Comparison of ENCODE assay signal across 9 mouse cellular contexts in genomic region chr6:85483843-85484721, GRCm38 (mm10). TPM values are rescaled to one million over a fixed set of nuclear protein-coding genes. Genes with fewer than 3 reads are reported as not detected.
A peak's percentile ranks its signal among the peaks of the same experiment; 100 is the strongest.
DNase-seq lines count a peak whose midpoint lies in the region; ATAC-seq lines count a peak whose summit lies in the region.
"Had no signal": no experiment of that assay in that cellular context is flagged by ENCODE, and none has a peak within 500 bp of the region (broad histone marks: within the 10 kb centered on the region; RNA-seq: fewer than 3 reads in every experiment).

No protein-coding gene starts in this region.

- DNase-seq in liver, embryonic 11.5 days (ENCODE audit: low spot score), result no peak
- no peak for DNase-seq in liver
- DNase-seq in cerebellum, adult 9-10 months, result peak; percentile 55
- no peak for DNase-seq in kidney, adult 18-20 months
- DNase-seq in urinary bladder, adult 18-20 months (ENCODE audit: low spot score in 2 of 2), result no peak
- no peak for DNase-seq in gastrocnemius, postnatal 10 days

- H3K4me2 ChIP-seq in liver, embryonic 11.5 days, result peak overlapping the region; percentile 45
- peak overlapping the region; percentile 57 for H3K4me2 ChIP-seq in hindbrain, embryonic 13.5 days
- H3K4me2 ChIP-seq in midbrain, embryonic 16.5 days (ENCODE audit: low read length), result peak overlapping the region; percentile 54

- H3K36me3 ChIP-seq in liver, embryonic 11.5 days (ENCODE audit: control insufficient read depth, insufficient read depth, low read length), result no peaks in the 10 kb centered on the region
- peaks cover 18% of the 10 kb centered on the region for H3K36me3 ChIP-seq in hindbrain, embryonic 13.5 days
- H3K36me3 ChIP-seq in midbrain, embryonic 16.5 days (ENCODE audit: control insufficient read depth, insufficient read depth, low read length), result peaks cover 7% of the 10 kb centered on the region; the same call in 1 of the 2 replicates

- no peak overlapping the region for H3K27ac ChIP-seq in liver, embryonic 11.5 days (ENCODE audit: low read depth, low read length)
- H3K27ac ChIP-seq in hindbrain, embryonic 13.5 days, result no peak overlapping the region
- no peak overlapping the region for H3K27ac ChIP-seq in midbrain, embryonic 16.5 days (ENCODE audit: low read length)

- no peak for ATAC-seq in liver, embryonic 11.5 days (replicated peaks; ENCODE audit: low FRiP score)
- 0 out of 2 replicates have a peak, but pooled peaks have one; percentile 41 for ATAC-seq in hindbrain, embryonic 13.5 days (ENCODE audit: low FRiP score)
- peak; percentile 29; the same call in 1 of the 2 replicates for ATAC-seq in midbrain, embryonic 16.5 days

- H3K9ac ChIP-seq in liver, embryonic 11.5 days (ENCODE audit: low read depth, low read length), result no peak overlapping the region
- H3K9ac ChIP-seq in hindbrain, embryonic 13.5 days, result peak overlapping the region; percentile 63
- H3K9ac ChIP-seq in midbrain, embryonic 16.5 days (ENCODE audit: low read depth, low read length), result peak overlapping the region; percentile 46

- H3K27me3 ChIP-seq in liver, embryonic 11.5 days (replicated peaks; ENCODE audit: control insufficient read depth, insufficient read depth, low read length), result peaks cover 55% of the 10 kb centered on the region
- H3K27me3 ChIP-seq in hindbrain, embryonic 13.5 days, result peaks cover 71% of the 10 kb centered on the region
- peaks cover 12% of the 10 kb centered on the region for H3K27me3 ChIP-seq in midbrain, embryonic 16.5 days (ENCODE audit: control insufficient read depth, insufficient read depth, low read depth, low read length)

- H3K9me3 ChIP-seq in liver, embryonic 11.5 days (ENCODE audit: control insufficient read depth, low read length), result no peaks in the 10 kb centered on the region
- H3K9me3 ChIP-seq in hindbrain, embryonic 13.5 days, result no peaks in the 10 kb centered on the region
- no peaks in the 10 kb centered on the region for H3K9me3 ChIP-seq in midbrain, embryonic 16.5 days (replicated peaks; ENCODE audit: control insufficient read depth, low read length, poor library complexity, severe bottlenecking)

- 7% methylated on average over 91 of the region's 92 CpGs for WGBS in liver, embryonic 11.5 days
- 4% methylated on average over 87 of the region's 92 CpGs for WGBS in hindbrain, embryonic 13.5 days
- WGBS in midbrain, embryonic 16.5 days, result 5% methylated on average over 91 of the region's 92 CpGs

- no peaks in the 10 kb centered on the region for H3K4me1 ChIP-seq in liver, embryonic 11.5 days (replicated peaks; ENCODE audit: control insufficient read depth, insufficient read depth, low read length)
- peaks cover 23% of the 10 kb centered on the region for H3K4me1 ChIP-seq in hindbrain, embryonic 13.5 days (replicated peaks)
- H3K4me1 ChIP-seq in midbrain, embryonic 16.5 days (ENCODE audit: control insufficient read depth, insufficient read depth, low read length), result 0 out of 2 replicates have a peak, but pooled peaks cover 4% of the 10 kb centered on the region

- peak overlapping the region; percentile 11 for H3K4me3 ChIP-seq in liver, embryonic 11.5 days (ENCODE audit: low read depth, low read length)
- peak overlapping the region; percentile 41 for H3K4me3 ChIP-seq in hindbrain, embryonic 13.5 days
- H3K4me3 ChIP-seq in midbrain, embryonic 16.5 days (ENCODE audit: low read depth, low read length), result peak overlapping the region; percentile 31
- H3K4me3 ChIP-seq: myocyte had no signal

RNA-seq across cellular contexts. Expression of gene Fbxo41, which starts 18.7 kb away (rescaled TPM):
- polyA plus RNA-seq in liver, embryonic 11.5 days (2014; fragmentation: Nextera tagmentation; extraction: Ambion mirVana), result 0.04 and 0.08 TPM in 2 replicates
- 5.3 and 5.5 TPM in 2 replicates for polyA plus RNA-seq in hindbrain, embryonic 13.5 days (2015; fragmentation: Nextera tagmentation; extraction: Ambion mirVana)
- polyA plus RNA-seq in midbrain, embryonic 16.5 days (2015; fragmentation: Nextera tagmentation; extraction: Ambion mirVana), result 11.4 and 11.7 TPM in 2 replicates
- under 1 TPM; 0.14 TPM for total RNA-seq in gastrocnemius, postnatal 10 days (2021)
- polyA plus RNA-seq: myocyte had no signal

RNA-seq across cellular contexts. Expression of gene Egr4, which starts 29.3 kb away (rescaled TPM):
- polyA plus RNA-seq in liver, embryonic 11.5 days (2014; fragmentation: Nextera tagmentation; extraction: Ambion mirVana), result not detected in 2 replicates
- not detected in 2 replicates for polyA plus RNA-seq in hindbrain, embryonic 13.5 days (2015; fragmentation: Nextera tagmentation; extraction: Ambion mirVana)
- polyA plus RNA-seq in midbrain, embryonic 16.5 days (2015; fragmentation: Nextera tagmentation; extraction: Ambion mirVana), result not detected in 2 replicates
- not detected for total RNA-seq in gastrocnemius, postnatal 10 days (2021)
- polyA plus RNA-seq: myocyte had no signal

RNA-seq across cellular contexts. Expression of gene Pradc1, which starts 32.3 kb away (rescaled TPM):
- 35.7 and 37.7 TPM in 2 replicates for polyA plus RNA-seq in liver, embryonic 11.5 days (2014; fragmentation: Nextera tagmentation; extraction: Ambion mirVana)
- polyA plus RNA-seq in hindbrain, embryonic 13.5 days (2015; fragmentation: Nextera tagmentation; extraction: Ambion mirVana), result 20.2 and 22.7 TPM in 2 replicates
- polyA plus RNA-seq in midbrain, embryonic 16.5 days (2015; fragmentation: Nextera tagmentation; extraction: Ambion mirVana), result 19.8 and 24.7 TPM in 2 replicates
- total RNA-seq in gastrocnemius, postnatal 10 days (2021), result 10 to 100 TPM; 15.2 to 17.8 TPM

RNA-seq across cellular contexts. Expression of gene Cct7, which starts 32.8 kb away (rescaled TPM):
- 695 and 755 TPM in 2 replicates for polyA plus RNA-seq in liver, embryonic 11.5 days (2014; fragmentation: Nextera tagmentation; extraction: Ambion mirVana)
- 601 and 603 TPM in 2 replicates for polyA plus RNA-seq in hindbrain, embryonic 13.5 days (2015; fragmentation: Nextera tagmentation; extraction: Ambion mirVana)
- 573 and 593 TPM in 2 replicates for polyA plus RNA-seq in midbrain, embryonic 16.5 days (2015; fragmentation: Nextera tagmentation; extraction: Ambion mirVana)
- 100 to 1,000 TPM; 164 to 167 TPM for total RNA-seq in gastrocnemius, postnatal 10 days (2021)

RNA-seq across cellular contexts. Expression of gene Smyd5, which starts 52.3 kb away (rescaled TPM):
- 65.5 and 68.2 TPM in 2 replicates for polyA plus RNA-seq in liver, embryonic 11.5 days (2014; fragmentation: Nextera tagmentation; extraction: Ambion mirVana)
- 58.4 and 59.0 TPM in 2 replicates for polyA plus RNA-seq in hindbrain, embryonic 13.5 days (2015; fragmentation: Nextera tagmentation; extraction: Ambion mirVana)
- 73.3 and 78.2 TPM in 2 replicates for polyA plus RNA-seq in midbrain, embryonic 16.5 days (2015; fragmentation: Nextera tagmentation; extraction: Ambion mirVana)
- 10 to 100 TPM; 12.2 to 13.7 TPM for total RNA-seq in gastrocnemius, postnatal 10 days (2021)
